Mouse (Mus musculus) liver, embryonic 12.5 days (tissue): Measurements from ENCODE around the gene Cask. TPM values are rescaled to one million over a fixed set of nuclear protein-coding genes. Genes with fewer than 3 reads are reported as not detected.

Experiments
- ATAC-seq: fragments of 200-750 bp; cut with Nextera tagmentation; 2 replicates; pipeline ENCODE4 v1.8.0; 2017; ENCODE audit warnings: moderate number of reproducible peaks, mild to moderate bottlenecking, moderate library complexity
- H3K27ac ChIP-seq: fragments of 300-500 bp; sonication (generic); 2 replicates; pipeline ENCODE4 v1.5.1; 2016; ENCODE audit warnings: mild to moderate bottlenecking
- H3K27me3 ChIP-seq: fragments of 300-500 bp; sonication (generic); replicated peaks from 2 replicates; pipeline ENCODE4 v1.6.1; 2016; ENCODE audit warnings: mild to moderate bottlenecking, moderate library complexity
- H3K36me3 ChIP-seq: fragments of 300-500 bp; sonication (generic); 2 replicates; pipeline ENCODE4 v1.6.1; 2016; ENCODE audit warnings: mild to moderate bottlenecking, moderate library complexity
- H3K4me1 ChIP-seq: fragments of 300-500 bp; sonication (generic); 2 replicates; pipeline ENCODE4 v1.6.1; 2016
- H3K4me2 ChIP-seq: fragments of 300-500 bp; sonication (generic); 2 replicates; pipeline ENCODE4 v1.6.1; 2016; ENCODE audit warnings: mild to moderate bottlenecking, moderate library complexity
- H3K4me3 ChIP-seq: fragments of 300-500 bp; sonication (generic); 2 replicates; pipeline ENCODE4 v1.5.1; 2016; ENCODE audit warnings: mild to moderate bottlenecking, moderate library complexity
- H3K9ac ChIP-seq: fragments of 300-500 bp; sonication (generic); 2 replicates; pipeline ENCODE4 v1.6.1; 2016; ENCODE audit warnings: mild to moderate bottlenecking, moderate library complexity
- H3K9me3 ChIP-seq: fragments of 300-500 bp; sonication (generic); replicated peaks from 2 replicates; pipeline ENCODE4 v1.6.1; 2016; ENCODE audit warnings: mild to moderate bottlenecking, moderate library complexity
- WGBS: fragments of 180-500 bp; shearing (Covaris S2); methylation state at CpG from one replicate; pipeline ENCODE4 v1.1.7; 2016; ENCODE audit not compliant: insufficient replicate concordance; 5-methylcytosine and 5-hydroxymethylcytosine counted together
- polyA plus RNA-seq: library from polyadenylated mRNA; unstranded; fragments of >200 nt; fragmentation: Nextera tagmentation; extraction: Ambion mirVana; gene quantifications from 2 replicates; pipeline ENCODE4 v1.2.1, GENCODE M21; 2016

Gene Cask
- polyA plus RNA-seq, 1 experiment from 2014 or later = 1.5 TPM

GRCm38 (mm10) chrX:13618476-13618875 is 232.7 kb downstream of the Cask start:
- 62% methylated on average over 4 of the region's 4 CpGs for WGBS
- no peak for ATAC-seq

GRCm38 (mm10) chrX:13617294-13617693 is 233.9 kb downstream of the Cask start:
- no peaks in the 10 kb centered on the region for H3K36me3 ChIP-seq
- WGBS = 58% methylated on average over 1 of the region's 1 CpGs
- no peak for ATAC-seq
- H3K4me2 ChIP-seq = no peak overlapping the region
- H3K4me1 ChIP-seq = no peaks in the 10 kb centered on the region
- H3K27ac ChIP-seq = no peak overlapping the region
- H3K9me3 ChIP-seq = no peaks in the 10 kb centered on the region
- no peak overlapping the region for H3K4me3 ChIP-seq
- no peak overlapping the region for H3K9ac ChIP-seq
- H3K27me3 ChIP-seq = no peaks in the 10 kb centered on the region

More at GRCm38 (mm10) chrX:13618476-13618875, 232.7 kb downstream of the Cask start:
- no peak overlapping the region for H3K9ac ChIP-seq
- no peak overlapping the region for H3K27ac ChIP-seq
- H3K4me3 ChIP-seq = no peak overlapping the region
- no peaks in the 10 kb centered on the region for H3K36me3 ChIP-seq
- no peaks in the 10 kb centered on the region for H3K27me3 ChIP-seq
- no peak overlapping the region for H3K4me2 ChIP-seq
- no peaks in the 10 kb centered on the region for H3K4me1 ChIP-seq
- no peaks in the 10 kb centered on the region for H3K9me3 ChIP-seq

GRCm38 (mm10) chrX:13616726-13617125 is 234.4 kb downstream of the Cask start:
- Histone ChIP-seq H3K36me3 (no peaks in the 10 kb centered on the region), H3K4me3 (no peak overlapping the region), H3K27me3 (no peaks in the 10 kb centered on the region), H3K9me3 (no peaks in the 10 kb centered on the region), H3K27ac (no peak overlapping the region), H3K9ac (no peak overlapping the region), H3K4me2 (no peak overlapping the region), H3K4me1 (no peaks in the 10 kb centered on the region)
- 43% methylated on average over 1 of the region's 1 CpGs for WGBS
- no peak for ATAC-seq

- ATAC-seq = no peak
- no peak overlapping the region for H3K9ac ChIP-seq
- no peak overlapping the region for H3K4me3 ChIP-seq
- H3K27me3 ChIP-seq = no peaks in the 10 kb centered on the region
- H3K4me2 ChIP-seq = no peak overlapping the region
- H3K27ac ChIP-seq = no peak overlapping the region
- no peaks in the 10 kb centered on the region for H3K9me3 ChIP-seq
- no peaks in the 10 kb centered on the region for H3K36me3 ChIP-seq
- 42% methylated on average over 2 of the region's 2 CpGs for WGBS
- no peaks in the 10 kb centered on the region for H3K4me1 ChIP-seq
Observed at GRCm38 (mm10) chrX:13612115-13612514, 239.1 kb downstream of the Cask start.

- Histone ChIP-seq H3K9me3 (no peaks in the 10 kb centered on the region), H3K4me3 (no peak overlapping the region), H3K4me1 (no peaks in the 10 kb centered on the region), H3K27me3 (no peaks in the 10 kb centered on the region), H3K4me2 (no peak overlapping the region), H3K9ac (no peak overlapping the region), H3K27ac (no peak overlapping the region), H3K36me3 (no peaks in the 10 kb centered on the region)
- WGBS = 70% methylated on average over 5 of the region's 5 CpGs
- no peak for ATAC-seq
Observed at GRCm38 (mm10) chrX:13611114-13611513, 240.1 kb downstream of the Cask start.

- Histone ChIP-seq H3K27ac (no peak overlapping the region), H3K9me3 (no peaks in the 10 kb centered on the region), H3K27me3 (no peaks in the 10 kb centered on the region), H3K4me2 (no peak overlapping the region), H3K4me1 (no peaks in the 10 kb centered on the region), H3K9ac (no peak overlapping the region), H3K36me3 (no peaks in the 10 kb centered on the region), H3K4me3 (no peak overlapping the region)
- WGBS = 35% methylated on average over 3 of the region's 3 CpGs
- ATAC-seq = no peak
Observed at GRCm38 (mm10) chrX:13607752-13608151, 243.4 kb downstream of the Cask start.

- Histone ChIP-seq H3K9me3 (no peaks in the 10 kb centered on the region), H3K4me1 (no peaks in the 10 kb centered on the region), H3K27ac (no peak overlapping the region), H3K36me3 (no peaks in the 10 kb centered on the region), H3K4me3 (no peak overlapping the region), H3K4me2 (no peak overlapping the region), H3K27me3 (no peaks in the 10 kb centered on the region), H3K9ac (no peak overlapping the region)
- ATAC-seq = no peak
- 34% methylated on average over 3 of the region's 3 CpGs for WGBS
Observed at GRCm38 (mm10) chrX:13606741-13607140, 244.4 kb downstream of the Cask start.

GRCm38 (mm10) chrX:13599966-13600365 is 251.2 kb downstream of the Cask start:
- H3K4me1 ChIP-seq = no peaks in the 10 kb centered on the region
- no peak for ATAC-seq
- H3K27ac ChIP-seq = no peak overlapping the region
- H3K4me3 ChIP-seq = no peak overlapping the region
- no peaks in the 10 kb centered on the region for H3K36me3 ChIP-seq
- no peak overlapping the region for H3K4me2 ChIP-seq
- no peaks in the 10 kb centered on the region for H3K9me3 ChIP-seq
- H3K9ac ChIP-seq = no peak overlapping the region
- WGBS = 55% methylated on average over 1 of the region's 1 CpGs
- H3K27me3 ChIP-seq = no peaks in the 10 kb centered on the region

GRCm38 (mm10) chrX:13599373-13599772 is 251.8 kb downstream of the Cask start:
- Histone ChIP-seq H3K9ac (no peak overlapping the region), H3K9me3 (no peaks in the 10 kb centered on the region), H3K4me2 (no peak overlapping the region), H3K27ac (no peak overlapping the region), H3K4me1 (no peaks in the 10 kb centered on the region), H3K4me3 (no peak overlapping the region), H3K27me3 (no peaks in the 10 kb centered on the region), H3K36me3 (no peaks in the 10 kb centered on the region)
- 51% methylated on average over 2 of the region's 2 CpGs for WGBS
- no peak for ATAC-seq

GRCm38 (mm10) chrX:13577647-13578046 is 273.5 kb downstream of the Cask start:
- no peaks in the 10 kb centered on the region for H3K9me3 ChIP-seq
- 51% methylated on average over 3 of the region's 3 CpGs for WGBS
- no peak for ATAC-seq
- no peaks in the 10 kb centered on the region for H3K27me3 ChIP-seq
- H3K4me3 ChIP-seq = no peak overlapping the region
- H3K36me3 ChIP-seq = no peaks in the 10 kb centered on the region
- no peaks in the 10 kb centered on the region for H3K4me1 ChIP-seq
- H3K27ac ChIP-seq = no peak overlapping the region
- no peak overlapping the region for H3K9ac ChIP-seq
- no peak overlapping the region for H3K4me2 ChIP-seq

GRCm38 (mm10) chrX:13576606-13577005 is 274.6 kb downstream of the Cask start:
- Histone ChIP-seq H3K4me1 (no peaks in the 10 kb centered on the region), H3K36me3 (no peaks in the 10 kb centered on the region), H3K27me3 (no peaks in the 10 kb centered on the region), H3K27ac (no peak overlapping the region), H3K4me2 (no peak overlapping the region), H3K4me3 (no peak overlapping the region), H3K9me3 (no peaks in the 10 kb centered on the region), H3K9ac (no peak overlapping the region)
- WGBS = 43% methylated on average over 2 of the region's 2 CpGs
- ATAC-seq = no peak

- H3K9ac ChIP-seq = no peak overlapping the region
- no peaks in the 10 kb centered on the region for H3K27me3 ChIP-seq
- no peak for ATAC-seq
- H3K4me3 ChIP-seq = no peak overlapping the region
- H3K4me1 ChIP-seq = no peaks in the 10 kb centered on the region
- H3K36me3 ChIP-seq = no peaks in the 10 kb centered on the region
- WGBS = 57% methylated on average over 3 of the region's 3 CpGs
- no peak overlapping the region for H3K4me2 ChIP-seq
- no peak overlapping the region for H3K27ac ChIP-seq
- H3K9me3 ChIP-seq = no peaks in the 10 kb centered on the region
Observed at GRCm38 (mm10) chrX:13574872-13575271, 276.3 kb downstream of the Cask start.

- Histone ChIP-seq H3K4me3 (no peak overlapping the region), H3K4me2 (no peak overlapping the region), H3K27me3 (no peaks in the 10 kb centered on the region), H3K9ac (no peak overlapping the region), H3K36me3 (no peaks in the 10 kb centered on the region), H3K27ac (no peak overlapping the region), H3K9me3 (no peaks in the 10 kb centered on the region), H3K4me1 (no peaks in the 10 kb centered on the region)
- ATAC-seq = no peak
- WGBS = 51% methylated on average over 2 of the region's 2 CpGs
Observed at GRCm38 (mm10) chrX:13574298-13574697, 276.9 kb downstream of the Cask start.
